Mouse (Mus musculus): ENCODE data around the gene Zfp174.
"Not testable (repeated sequence)": the region's sequence is repeated elsewhere in the genome, so short reads cannot be mapped to it uniquely, and the experiment has no call there.

GRCm38 (mm10) chr16:3814667-3815066, 32.4 kb upstream of the Zfp174 start:
- TF ChIP-seq GATA1 (IDR thresholded peaks at IDR 0.05; ENCODE audit: borderline replicate concordance, low read length); FLI1 (IDR thresholded peaks at IDR 0.05; ENCODE audit: low read length): not testable (repeated sequence)
